Mouse (Mus musculus) myocyte (in vitro differentiated cells): ENCODE measurements around the gene Anxa4. TPM values are rescaled to one million over a fixed set of nuclear protein-coding genes. Genes with fewer than 3 reads are reported as not detected.

ENCODE experiments used
- H3K27me3 ChIP-seq: one replicate; pipeline ENCODE4 v1.6.1; 2011; ENCODE audit not compliant: control insufficient read depth, insufficient read depth, insufficient read length
- H3K36me3 ChIP-seq: one replicate; pipeline ENCODE4 v1.6.1; 2011; ENCODE audit not compliant: control insufficient read depth, insufficient read depth
- H3K4me2 ChIP-seq: one replicate; pipeline ENCODE4 v1.6.1; 2011; ENCODE audit warnings: low read depth, control low read depth
- H3K4me3 ChIP-seq: one replicate; pipeline ENCODE4 v1.5.1; 2011; ENCODE audit warnings: mild to moderate bottlenecking, control low read depth, moderate library complexity
- H3K79me2 ChIP-seq: one replicate; pipeline ENCODE4 v1.6.1; 2011; ENCODE audit not compliant: control insufficient read depth, insufficient read depth
- H3ac ChIP-seq: one replicate; pipeline ENCODE4 v1.6.1; 2011; ENCODE audit not compliant: control insufficient read depth, insufficient read length
- CEBPB ChIP-seq: IDR thresholded peaks from 2 replicates; pipeline ENCODE4 v1.6.1; 2011; ENCODE audit warnings: mild to moderate bottlenecking, moderate library complexity; ENCODE audit not compliant: poor library complexity, insufficient read depth, severe bottlenecking
- E2F4 ChIP-seq: IDR thresholded peaks from one replicate; pipeline ENCODE4 v1.6.1; 2011; ENCODE audit warnings: mild to moderate bottlenecking, control low read depth, moderate library complexity; ENCODE audit not compliant: insufficient read depth
- MAX ChIP-seq: IDR thresholded peaks from one replicate; pipeline ENCODE4 v1.6.1; 2011; ENCODE audit warnings: low read depth, mild to moderate bottlenecking, control low read depth
- MYOD1 ChIP-seq, 3 experiments: IDR thresholded peaks; one replicate each; pipeline ENCODE4 v1.6.1; 2011; ENCODE audit warnings: control low read depth in 2 of 3, low read depth in 2 of 3, mild to moderate bottlenecking in 2 of 3, moderate library complexity in 1 of 3; ENCODE audit not compliant: insufficient read length in 2 of 3, control insufficient read depth in 1 of 3
- MYOG ChIP-seq, 3 experiments: IDR thresholded peaks; one replicate each; pipeline ENCODE4 v1.6.1; 2011; ENCODE audit warnings: control low read depth in 2 of 3, low read depth in 2 of 3, mild to moderate bottlenecking in 2 of 3; ENCODE audit not compliant: insufficient read length in 2 of 3, control insufficient read depth in 1 of 3, insufficient read depth in 1 of 3
- POLR2A ChIP-seq: IDR thresholded peaks from one replicate; pipeline ENCODE4 v1.6.1; 2011; ENCODE audit warnings: low read depth, mild to moderate bottlenecking, control low read depth, moderate library complexity; ENCODE audit not compliant: insufficient read length
- POLR2AphosphoS2 ChIP-seq: IDR thresholded peaks from one replicate; pipeline ENCODE4 v1.6.1; 2011; ENCODE audit warnings: low read depth, control low read depth; ENCODE audit not compliant: insufficient read length
- REST ChIP-seq: IDR thresholded peaks from one replicate; pipeline ENCODE4 v1.6.1; 2011; ENCODE audit warnings: mild to moderate bottlenecking, control low read depth, moderate library complexity; ENCODE audit not compliant: insufficient read depth, insufficient read length
- SRF ChIP-seq: IDR thresholded peaks from one replicate; pipeline ENCODE4 v1.6.1; 2011; ENCODE audit warnings: low read depth; ENCODE audit not compliant: control insufficient read depth, insufficient read length
- TCF12 ChIP-seq: IDR thresholded peaks from one replicate; pipeline ENCODE4 v1.6.1; 2011; ENCODE audit warnings: mild to moderate bottlenecking, control low read depth; ENCODE audit not compliant: poor library complexity, insufficient read depth, severe bottlenecking
- TCF3 ChIP-seq: IDR thresholded peaks from one replicate; pipeline ENCODE4 v1.6.1; 2011; ENCODE audit warnings: low read depth, control low read depth; ENCODE audit not compliant: insufficient read length
- USF1 ChIP-seq: IDR thresholded peaks from one replicate; pipeline ENCODE4 v1.6.1; 2011; ENCODE audit warnings: low read depth, mild to moderate bottlenecking, control low read depth, moderate library complexity
- polyA plus RNA-seq: library from polyadenylated mRNA; unstranded; fragments of >200 nt; fragmentation: generic; extraction: Trizol; gene quantifications from one replicate; pipeline ENCODE4 v1.2.1, GENCODE M21; 2012; ENCODE audit warnings: missing spikeins

The Anxa4 gene
- polyA plus RNA-seq, 1 experiment: 72.5 TPM

GRCm38 (mm10) chr6:86774937-86775336 is 18.4 kb downstream of the Anxa4 start:
- no peaks in the 10 kb centered on the region for H3K27me3 ChIP-seq
- H3K4me2 ChIP-seq: no peak overlapping the region
- TF ChIP-seq MAX (no peak), E2F4 (no peak), TCF3 (no peak), POLR2A (no peak), MYOG (IDR thresholded peaks at IDR 0.05; ENCODE audit: control insufficient read depth in 1 of 3, insufficient read depth in 1 of 3, insufficient read length in 2 of 3, low read depth in 2 of 3) (no peak), POLR2AphosphoS2 (no peak), SRF (no peak), CEBPB (no peak), USF1 (no peak), TCF12 (no peak), REST (no peak), MYOD1 (IDR thresholded peaks at IDR 0.05; ENCODE audit: control insufficient read depth in 1 of 3, insufficient read length in 2 of 3, low read depth in 2 of 3) (no peak)

GRCm38 (mm10) chr6:86773830-86774229 is 19.6 kb downstream of the Anxa4 start:
- no peak overlapping the region for H3K4me2 ChIP-seq
- no peak overlapping the region for H3K4me3 ChIP-seq
- no peaks in the 10 kb centered on the region for H3K36me3 ChIP-seq
- H3K27me3 ChIP-seq: no peaks in the 10 kb centered on the region
- H3ac ChIP-seq: no peak overlapping the region
- H3K79me2 ChIP-seq: peaks cover 39% of the 10 kb centered on the region
- TF ChIP-seq POLR2A (no peak), REST (no peak)

More at GRCm38 (mm10) chr6:86774937-86775336, 18.4 kb downstream of the Anxa4 start:
- Histone ChIP-seq H3ac (no peak overlapping the region), H3K79me2 (peaks cover 43% of the 10 kb centered on the region), H3K4me3 (no peak overlapping the region), H3K36me3 (no peaks in the 10 kb centered on the region)

GRCm38 (mm10) chr6:86772631-86773030 is 20.8 kb downstream of the Anxa4 start:
- Histone ChIP-seq H3K4me3 (no peak overlapping the region), H3ac (no peak overlapping the region), H3K4me2 (peak overlapping the region; percentile 92), H3K79me2 (peaks cover 31% of the 10 kb centered on the region), H3K27me3 (no peaks in the 10 kb centered on the region), H3K36me3 (no peaks in the 10 kb centered on the region)
- TF ChIP-seq CEBPB: 0 out of 2 replicates have a peak, but pooled peaks have one; percentile 26
- no peak for TF ChIP-seq TCF3
- TF ChIP-seq MYOD1 (IDR thresholded peaks at IDR 0.05; ENCODE audit: control insufficient read depth in 1 of 3, insufficient read length in 2 of 3, low read depth in 2 of 3): no peak
- no peak for TF ChIP-seq MYOG (IDR thresholded peaks at IDR 0.05; ENCODE audit: control insufficient read depth in 1 of 3, insufficient read depth in 1 of 3, insufficient read length in 2 of 3, low read depth in 2 of 3)
- TF ChIP-seq POLR2AphosphoS2: no peak
- no peak for TF ChIP-seq SRF
- TF ChIP-seq E2F4: no peak
- TF ChIP-seq TCF12: no peak
- no peak for TF ChIP-seq REST
- TF ChIP-seq MAX: no peak
- TF ChIP-seq POLR2A: peak; percentile 30
- peak; percentile 89 for TF ChIP-seq USF1

DNA sequence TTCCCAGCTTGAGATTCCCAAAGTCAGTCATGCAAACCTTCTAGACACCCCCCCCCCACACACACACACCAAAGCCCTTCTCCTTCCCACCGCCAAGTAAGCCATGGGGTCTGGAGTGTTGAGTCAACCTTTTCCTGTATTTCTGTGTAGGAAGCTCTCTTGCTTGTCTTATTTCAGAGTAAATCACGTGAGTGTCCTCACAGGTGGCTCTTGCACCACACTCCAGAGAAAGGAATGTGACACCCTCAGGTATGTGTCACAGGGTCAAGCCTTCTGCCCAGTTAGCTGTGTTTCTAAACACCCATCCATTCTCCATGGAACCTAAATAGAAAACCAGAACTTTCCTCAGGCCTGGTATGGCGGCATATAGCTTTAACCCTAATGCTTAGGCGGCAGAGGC is 24.4 kb downstream of the Anxa4 start:
- no peak overlapping the region for H3ac ChIP-seq
- no peak overlapping the region for H3K4me3 ChIP-seq
- H3K4me2 ChIP-seq: no peak overlapping the region
- TF ChIP-seq CEBPB: no peak
- no peak for TF ChIP-seq TCF12
- TF ChIP-seq E2F4: no peak
- TF ChIP-seq MYOD1 (IDR thresholded peaks at IDR 0.05; ENCODE audit: control insufficient read depth in 1 of 3, insufficient read length in 2 of 3, low read depth in 2 of 3): no peak
- TF ChIP-seq POLR2A: no peak
- no peak for TF ChIP-seq MAX
- TF ChIP-seq REST: no peak
- TF ChIP-seq TCF3: no peak
- no peak for TF ChIP-seq MYOG (IDR thresholded peaks at IDR 0.05; ENCODE audit: control insufficient read depth in 1 of 3, insufficient read depth in 1 of 3, insufficient read length in 2 of 3, low read depth in 2 of 3)
- no peak for TF ChIP-seq POLR2AphosphoS2
- H3K36me3 ChIP-seq: no peaks in the 10 kb centered on the region
- no peaks in the 10 kb centered on the region for H3K27me3 ChIP-seq
- peaks cover 14% of the 10 kb centered on the region for H3K79me2 ChIP-seq

GRCm38 (mm10) chr6:86768186-86768776 is 25.1 kb downstream of the Anxa4 start:
- H3K79me2 ChIP-seq: peaks cover 13% of the 10 kb centered on the region
- H3K4me2 ChIP-seq: no peak overlapping the region
- no peaks in the 10 kb centered on the region for H3K36me3 ChIP-seq
- no peak overlapping the region for H3K4me3 ChIP-seq
- no peak overlapping the region for H3ac ChIP-seq
- H3K27me3 ChIP-seq: no peaks in the 10 kb centered on the region
- TF ChIP-seq POLR2A (no peak), USF1 (no peak), MYOG (IDR thresholded peaks at IDR 0.05; ENCODE audit: control insufficient read depth in 1 of 3, insufficient read depth in 1 of 3, insufficient read length in 2 of 3, low read depth in 2 of 3) (peak; percentile 54 to 96 (median 92)), MYOD1 (IDR thresholded peaks at IDR 0.05; ENCODE audit: control insufficient read depth in 1 of 3, insufficient read length in 2 of 3, low read depth in 2 of 3) (peak; percentile 74 to 97 (median 94)), CEBPB (no peak), E2F4 (no peak), POLR2AphosphoS2 (no peak), TCF12 (peak; percentile 62), REST (no peak), SRF (peak; percentile 52), MAX (no peak), TCF3 (peak; percentile 57)
